Comparison of ENCODE assay signal across 8 mouse cellular contexts in the genomic region with DNA sequence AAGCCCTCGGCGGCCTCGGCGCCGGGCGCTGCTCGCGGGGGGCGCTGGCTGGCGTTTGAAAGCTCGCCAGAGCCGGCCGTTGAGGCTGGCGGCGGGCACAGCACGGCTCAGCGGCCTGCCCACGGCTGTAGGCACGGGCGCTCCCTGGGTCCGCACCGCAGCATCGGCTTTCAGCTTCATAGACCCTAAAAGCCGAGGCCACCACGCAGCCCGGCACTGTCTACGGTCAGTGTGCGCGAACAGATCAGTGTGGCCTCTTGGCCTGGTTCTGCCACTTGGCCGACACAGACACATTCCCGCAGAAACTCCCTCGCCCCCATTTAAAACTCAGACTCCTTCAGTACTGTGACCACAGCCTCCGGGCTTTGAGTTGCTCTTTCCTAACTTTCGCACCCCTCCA. TPM values are rescaled to one million over a fixed set of nuclear protein-coding genes. Genes with fewer than 3 reads are reported as not detected.
DNase-seq lines count a peak whose midpoint lies in the region; ATAC-seq lines count a peak whose summit lies in the region.

No protein-coding gene starts in this region.

- ATAC-seq in frontal cortex, adult (ENCODE audit: low TSS enrichment), result peak; percentile 77
- ATAC-seq in embryonic facial prominence, embryonic 13.5 days (ENCODE audit: insufficient number of reproducible peaks, insufficient read depth, low FRiP score, low TSS enrichment, low read depth), result peak; percentile 69
- ATAC-seq in intestine, embryonic 14.5 days (replicated peaks; ENCODE audit: low FRiP score, low TSS enrichment, low read depth), result peak; percentile 84
- peak; percentile 37 for ATAC-seq in megakaryocyte progenitor cell, adult 5-6 weeks (replicated peaks; ENCODE audit: poor library complexity)

- H3K4me1 ChIP-seq in embryonic facial prominence, embryonic 13.5 days, result peaks cover 17% of the 10 kb centered on the region
- H3K4me1 ChIP-seq in intestine, embryonic 14.5 days (replicated peaks; ENCODE audit: control insufficient read depth, insufficient read depth, low read length), result peaks cover 11% of the 10 kb centered on the region

- DNase-seq in frontal cortex, postnatal 14 days (ENCODE audit: low spot score in 2 of 2), result no peak
- peak; percentile 51 for DNase-seq in 3T3-L1 (ENCODE audit: low read depth, low spot score)
- DNase-seq in intestine, embryonic 14.5 days (ENCODE audit: low spot score), result no peak
- DNase-seq in urinary bladder, postnatal 36 days (ENCODE audit: low spot score in 2 of 2), result no peak
- no peak for DNase-seq in cerebellum, postnatal 25 days

- H3K36me3 ChIP-seq in embryonic facial prominence, embryonic 13.5 days, result peaks cover 19% of the 10 kb centered on the region
- H3K36me3 ChIP-seq in intestine, embryonic 14.5 days (ENCODE audit: control insufficient read depth, insufficient read depth, low read length), result peaks cover 19% of the 10 kb centered on the region

- peak overlapping the region; percentile 90 for H3K4me3 ChIP-seq in embryonic facial prominence, embryonic 13.5 days
- peak overlapping the region; percentile 98 for H3K4me3 ChIP-seq in intestine, embryonic 14.5 days (ENCODE audit: low read depth, low read length)

- peak overlapping the region; percentile 88 for H3K27ac ChIP-seq in embryonic facial prominence, embryonic 13.5 days
- peak overlapping the region; percentile 84 for H3K27ac ChIP-seq in intestine, embryonic 14.5 days (ENCODE audit: low read depth)

- H3K27me3 ChIP-seq in embryonic facial prominence, embryonic 13.5 days, result no peaks in the 10 kb centered on the region
- H3K27me3 ChIP-seq in intestine, embryonic 14.5 days (replicated peaks; ENCODE audit: control insufficient read depth, insufficient read depth, low read length), result no peaks in the 10 kb centered on the region

- H3K9me3 ChIP-seq in embryonic facial prominence, embryonic 13.5 days, result no peaks in the 10 kb centered on the region
- H3K9me3 ChIP-seq in intestine, embryonic 14.5 days (ENCODE audit: control insufficient read depth, low read length), result 0 out of 2 replicates have a peak, but pooled peaks cover 5% of the 10 kb centered on the region

- peak overlapping the region; percentile 75 for H3K4me2 ChIP-seq in embryonic facial prominence, embryonic 13.5 days
- H3K4me2 ChIP-seq in intestine, embryonic 14.5 days (ENCODE audit: low read length), result peak overlapping the region; percentile 92

- under 1% methylated on average over 32 of the region's 34 CpGs for WGBS in embryonic facial prominence, embryonic 13.5 days
- under 1% methylated on average over 34 of the region's 34 CpGs for WGBS in intestine, embryonic 14.5 days

- H3K9ac ChIP-seq in embryonic facial prominence, embryonic 13.5 days, result peak overlapping the region; percentile 97
- H3K9ac ChIP-seq in intestine, embryonic 14.5 days (ENCODE audit: low read length), result peak overlapping the region; percentile 94

RNA-seq across cellular contexts. Expression of a gene that starts 0.4 kb away (rescaled TPM):
- 54.0 and 61.3 TPM in 2 replicates for polyA plus RNA-seq in embryonic facial prominence, embryonic 13.5 days (2015; fragmentation: Nextera tagmentation; extraction: Ambion mirVana)
- 69.2 and 76.2 TPM in 2 replicates for polyA plus RNA-seq in intestine, embryonic 14.5 days (2014; fragmentation: Nextera tagmentation; extraction: Ambion mirVana)
- total RNA-seq in megakaryocyte progenitor cell, adult 5-6 weeks (2015), result 57.7 and 65.7 TPM in 2 replicates
- 88.4 and 114 TPM in 2 replicates for total RNA-seq in megakaryocyte progenitor cell, adult 5-6 weeks (2017)

RNA-seq across cellular contexts. Expression of a gene that starts 26.4 kb away (rescaled TPM):
- 19.3 and 21.3 TPM in 2 replicates for polyA plus RNA-seq in embryonic facial prominence, embryonic 13.5 days (2015; fragmentation: Nextera tagmentation; extraction: Ambion mirVana)
- polyA plus RNA-seq in intestine, embryonic 14.5 days (2014; fragmentation: Nextera tagmentation; extraction: Ambion mirVana), result 47.3 and 48.8 TPM in 2 replicates
- total RNA-seq in megakaryocyte progenitor cell, adult 5-6 weeks (2015), result 1.0 and 2.6 TPM in 2 replicates
- total RNA-seq in megakaryocyte progenitor cell, adult 5-6 weeks (2017), result 1.1 and 4.0 TPM in 2 replicates
